Mouse (Mus musculus): Measurements from ENCODE around the gene Srd5a2. TPM values are rescaled to one million over a fixed set of nuclear protein-coding genes. Genes with fewer than 3 reads are reported as not detected.

Srd5a2 gene
- total and polyA plus RNA-seq, 3 experiments = 0.21 to 0.27 TPM; not detected in 1

DNA sequence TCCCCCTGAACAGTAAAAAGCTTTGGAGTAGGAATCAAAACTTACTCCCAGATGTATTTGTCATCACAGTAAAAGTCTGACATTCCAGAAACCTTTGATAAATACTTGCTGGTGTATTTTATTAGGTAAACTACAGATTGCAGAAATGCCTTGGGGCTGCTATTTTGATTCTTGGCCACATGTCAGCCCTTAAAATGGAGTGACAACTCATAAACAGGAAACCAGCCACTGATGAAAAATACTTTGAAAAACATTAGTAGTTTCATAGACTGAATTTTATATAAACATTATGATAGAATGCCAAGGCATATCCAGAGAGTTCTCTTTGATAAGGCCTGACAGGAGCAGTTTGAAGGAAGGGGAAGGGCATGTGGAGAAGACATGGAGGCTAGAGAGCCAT, 71.7 kb downstream of the Srd5a2 start:
- peak overlapping the region; percentile 62 for H3K27ac ChIP-seq
- no peak overlapping the region for H3K9ac ChIP-seq (ENCODE audit: low read depth, low read length)
- H3K79me2 ChIP-seq (replicated peaks; ENCODE audit: control insufficient read depth, insufficient read depth, low read length) = no peaks in the 10 kb centered on the region
- intact Hi-C loops (cut with DNase I) = no loop called here
- DNase-seq = no peak
- no peak overlapping the region for H3K4me3 ChIP-seq
- H3K27me3 ChIP-seq (ENCODE audit: control insufficient read depth, insufficient read depth, low read length) = no peaks in the 10 kb centered on the region
- peaks cover 4% of the 10 kb centered on the region; the same call in 1 of the 2 replicates for H3K36me3 ChIP-seq (ENCODE audit: control insufficient read depth, insufficient read depth, low read length)
- TF ChIP-seq EP300 (IDR thresholded peaks at IDR 0.05; ENCODE audit: insufficient read depth, low read depth, low read length) = no peak
- TF ChIP-seq CTCF (IDR thresholded peaks at IDR 0.05) = no peak
- TF ChIP-seq POLR2A (IDR thresholded peaks at IDR 0.05; ENCODE audit: insufficient read depth, low read depth, low read length) = no peak
- H3K4me1 ChIP-seq (ENCODE audit: control insufficient read depth, insufficient read depth, low read length) = peaks cover 5% of the 10 kb centered on the region

DNA sequence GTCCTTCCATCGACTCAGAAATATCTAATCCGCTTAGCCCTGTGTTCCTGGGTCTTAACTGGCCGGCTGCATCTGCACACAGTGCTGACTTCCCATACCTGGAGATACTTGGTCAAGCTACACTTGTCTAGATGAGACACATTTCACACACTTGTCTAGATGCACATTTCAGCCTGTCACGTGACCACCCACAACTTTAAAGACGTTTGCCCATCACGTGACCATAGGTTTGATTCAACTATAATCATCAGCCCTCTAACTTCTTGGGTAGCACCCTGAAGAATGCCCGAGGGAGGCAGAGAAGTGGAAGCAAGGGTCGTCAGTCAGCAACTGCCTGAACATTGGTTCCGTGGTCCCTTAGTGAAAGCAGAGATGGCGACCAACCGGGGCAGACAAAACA, 75.1 kb downstream of the Srd5a2 start:
- H3K27ac ChIP-seq = peak overlapping the region; percentile 89
- intact Hi-C loops (cut with DNase I) = no loop called here
- no peak overlapping the region for H3K9ac ChIP-seq (ENCODE audit: low read depth, low read length)

DNA sequence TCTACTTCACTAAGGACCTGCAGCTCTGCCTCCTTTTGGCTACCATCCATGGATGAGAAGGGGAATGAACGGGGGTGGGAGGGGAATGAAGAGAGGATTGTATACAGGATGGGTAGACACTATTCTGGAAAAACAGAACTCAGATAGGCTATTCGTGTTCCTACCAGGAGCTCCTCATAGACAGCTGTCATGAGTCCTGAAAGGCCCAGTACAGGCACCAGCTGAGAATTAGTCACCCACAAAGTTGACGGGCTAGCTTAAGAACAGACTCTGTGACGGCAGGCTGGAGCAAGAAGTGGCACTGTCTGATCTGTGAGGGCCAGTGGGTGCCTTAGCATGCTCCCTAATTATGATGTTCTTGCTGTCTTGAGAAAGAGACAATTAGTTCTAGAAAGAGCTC, 76.4 kb downstream of the Srd5a2 start:
- H3K4me3 ChIP-seq = no peak overlapping the region
- peaks cover 13% of the 10 kb centered on the region for H3K36me3 ChIP-seq (ENCODE audit: control insufficient read depth, insufficient read depth, low read length)
- no peaks in the 10 kb centered on the region for H3K79me2 ChIP-seq (replicated peaks; ENCODE audit: control insufficient read depth, insufficient read depth, low read length)
- H3K27me3 ChIP-seq (ENCODE audit: control insufficient read depth, insufficient read depth, low read length) = no peaks in the 10 kb centered on the region
- no peak for DNase-seq
- H3K27ac ChIP-seq = peak overlapping the region; percentile 89
- H3K4me1 ChIP-seq (ENCODE audit: control insufficient read depth, insufficient read depth, low read length) = peaks cover 15% of the 10 kb centered on the region
- 68% methylated on average over 4 of the region's 4 CpGs for WGBS
- TF ChIP-seq EP300 (IDR thresholded peaks at IDR 0.05; ENCODE audit: insufficient read depth, low read depth, low read length) = no peak
- TF ChIP-seq CTCF (IDR thresholded peaks at IDR 0.05) = no peak
- TF ChIP-seq POLR2A (IDR thresholded peaks at IDR 0.05; ENCODE audit: insufficient read depth, low read depth, low read length) = no peak
- intact Hi-C loops (cut with DNase I) = loop anchor here (2.0 kb wide), 1 partner anchor 14 kb away; no protein-coding TSS in a partner anchor
- H3K9ac ChIP-seq (ENCODE audit: low read depth, low read length) = no peak overlapping the region

More for the DNA sequence above, 75.1 kb downstream of the Srd5a2 start:
- Histone ChIP-seq H3K79me2 (replicated peaks; ENCODE audit: control insufficient read depth, insufficient read depth, low read length) (no peaks in the 10 kb centered on the region), H3K27me3 (ENCODE audit: control insufficient read depth, insufficient read depth, low read length) (no peaks in the 10 kb centered on the region), H3K4me3 (no peak overlapping the region), H3K36me3 (ENCODE audit: control insufficient read depth, insufficient read depth, low read length) (peaks cover 13% of the 10 kb centered on the region), H3K4me1 (ENCODE audit: control insufficient read depth, insufficient read depth, low read length) (peaks cover 12% of the 10 kb centered on the region)
- 76% methylated on average over 11 of the region's 11 CpGs for WGBS
- no peak for TF ChIP-seq POLR2A (IDR thresholded peaks at IDR 0.05; ENCODE audit: insufficient read depth, low read depth, low read length)
- DNase-seq = no peak

DNA sequence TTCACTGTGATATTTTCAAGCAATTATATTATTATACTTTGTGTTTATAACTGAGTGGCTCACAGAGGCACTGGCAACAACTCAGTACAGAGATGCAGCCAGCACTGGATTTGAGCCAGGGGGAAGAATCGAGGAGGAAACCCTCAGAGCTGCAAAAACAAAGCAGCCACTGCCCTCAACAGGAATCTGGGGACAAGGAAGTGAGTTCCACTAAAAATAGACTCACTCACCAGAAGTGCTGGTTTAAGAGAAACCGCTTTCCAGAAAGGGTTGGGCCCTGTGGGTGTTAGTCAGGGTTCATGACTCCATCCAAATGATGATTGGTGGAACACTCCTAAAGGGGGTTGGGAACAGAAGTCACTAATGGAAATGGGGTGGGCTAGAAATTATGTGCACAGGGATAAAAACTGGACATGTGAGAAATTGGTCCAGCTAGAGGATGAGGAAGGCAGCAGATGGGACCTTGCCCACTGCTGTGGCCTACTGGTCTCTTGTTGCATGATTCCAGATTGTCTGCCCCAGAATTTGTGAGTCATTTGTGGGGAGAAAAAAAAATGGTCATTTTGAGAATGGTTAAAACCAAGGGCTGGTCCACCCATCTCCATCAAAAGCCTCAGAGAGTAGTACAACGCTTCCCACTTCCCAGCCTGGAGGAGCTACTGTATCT, 77.2 kb downstream of the Srd5a2 start:
- peak; percentile 86 for TF ChIP-seq POLR2A (IDR thresholded peaks at IDR 0.05; ENCODE audit: insufficient read depth, low read depth, low read length)
- TF ChIP-seq CTCF (IDR thresholded peaks at IDR 0.05) = peak; percentile 37
- TF ChIP-seq EP300 (IDR thresholded peaks at IDR 0.05; ENCODE audit: insufficient read depth, low read depth, low read length) = peak; percentile 93
- Histone ChIP-seq H3K36me3 (ENCODE audit: control insufficient read depth, insufficient read depth, low read length) (peaks cover 10% of the 10 kb centered on the region), H3K79me2 (replicated peaks; ENCODE audit: control insufficient read depth, insufficient read depth, low read length) (no peaks in the 10 kb centered on the region), H3K4me1 (ENCODE audit: control insufficient read depth, insufficient read depth, low read length) (peaks cover 15% of the 10 kb centered on the region), H3K4me3 (no peak overlapping the region), H3K27ac (peak overlapping the region; percentile 89), H3K9ac (ENCODE audit: low read depth, low read length) (0 out of 2 replicates have a peak overlapping the region, but pooled peaks have one; percentile 6), H3K27me3 (ENCODE audit: control insufficient read depth, insufficient read depth, low read length) (no peaks in the 10 kb centered on the region)
- intact Hi-C loops (cut with DNase I) = loop anchor here (2.0 kb wide), 1 partner anchor 14 kb away; no protein-coding TSS in a partner anchor
- DNase-seq = peak; percentile 81 to 88
- WGBS = 24% methylated on average over 3 of the region's 3 CpGs

Other genes starting within 250 kb of the Srd5a2 start
- 1 to 10 TPM; 2.9 to 3.4 TPM for gene Ehd3, start 243.8 kb downstream of the Srd5a2 start, total RNA-seq (2021)
- 3.2 and 3.5 TPM in 2 replicates for gene Ehd3, start 243.8 kb downstream of the Srd5a2 start, polyA plus RNA-seq (2012; rRNA removed)
- gene Xdh, start 97.7 kb downstream of the Srd5a2 start, total RNA-seq (2021) = 100 to 1,000 TPM; 134 to 187 TPM
- 51.7 and 59.3 TPM in 2 replicates for gene Xdh, start 97.7 kb downstream of the Srd5a2 start, polyA plus RNA-seq (2012; rRNA removed)
- gene Memo1, start 247.6 kb upstream of the Srd5a2 start, total RNA-seq (2021) = 10 to 100 TPM; 56.7 to 66.7 TPM
- 70.8 and 77.6 TPM in 2 replicates for gene Memo1, start 247.6 kb upstream of the Srd5a2 start, polyA plus RNA-seq (2012; rRNA removed)